Mouse (Mus musculus): ENCODE measurements around the gene Nub1.

- no peak for TF ChIP-seq GATA1 (IDR thresholded peaks at IDR 0.05; ENCODE audit: borderline replicate concordance, low read length)
- TF ChIP-seq FLI1 (IDR thresholded peaks at IDR 0.05; ENCODE audit: low read length): no peak
Measured at GRCm38 (mm10) chr5:24733771-24734426, 48.6 kb downstream of the Nub1 start.

Data from megakaryocyte, embryonic 14.5 days (primary cell).